Mouse (Mus musculus) adrenal gland, adult (tissue): ENCODE measurements at regions not wholly inside any gene's neighbourhood (a gene's known extent, or its start where the extent isn't known, plus 50 kb on each side); places are given as distances from the start of the nearest gene placed in this dataset.

Source experiments
- DNase-seq, 2 experiments: peaks; one replicate each; pipeline ENCODE4 v3.0.0; 2022 to 2023; ENCODE audit warnings: low spot score in 1 of 2; ENCODE audit not compliant: inconsistent age in 2 of 2

- no peak for DNase-seq
Measured at GRCm38 (mm10) chr16:95057596-95057995, 60.1 kb upstream of the Kcnj6 start.

GRCm38 (mm10) chr16:95064423-95064822 lies 66.9 kb upstream of the Kcnj6 start:
- DNase-seq: no peak

- no peak for DNase-seq
Measured at GRCm38 (mm10) chr16:95066687-95067086, 69.2 kb upstream of the Kcnj6 start.

- no peak for DNase-seq
Measured at GRCm38 (mm10) chr16:95092471-95093221, 95.1 kb upstream of the Kcnj6 start.

GRCm38 (mm10) chr16:95093753-95094152 lies 96.3 kb upstream of the Kcnj6 start:
- peak; percentile 27 to 63 for DNase-seq

GRCm38 (mm10) chr16:95100954-95101353 lies 103.5 kb upstream of the Kcnj6 start:
- DNase-seq: peak; percentile 6 to 46

DNA sequence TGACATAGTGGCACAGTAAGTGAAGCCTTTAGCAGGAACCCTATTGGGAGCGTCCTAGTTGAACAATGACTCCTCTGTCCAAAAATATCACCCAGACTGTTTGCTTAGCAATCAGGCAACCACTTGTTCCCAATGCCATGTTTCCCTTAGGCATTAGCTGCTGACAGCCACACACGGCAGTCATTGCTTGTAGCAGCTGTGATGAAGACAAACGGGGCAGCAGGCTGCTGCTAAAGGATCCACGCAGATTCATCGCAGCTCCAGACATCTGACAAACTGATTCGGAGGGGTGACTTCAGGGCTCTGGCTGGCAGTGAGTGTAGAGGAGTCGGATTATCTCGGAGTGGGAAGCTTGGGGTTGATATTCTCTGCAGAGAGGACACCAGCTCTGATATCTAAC lies 120.0 kb upstream of the Kcnj6 start:
- DNase-seq: no peak

DNA sequence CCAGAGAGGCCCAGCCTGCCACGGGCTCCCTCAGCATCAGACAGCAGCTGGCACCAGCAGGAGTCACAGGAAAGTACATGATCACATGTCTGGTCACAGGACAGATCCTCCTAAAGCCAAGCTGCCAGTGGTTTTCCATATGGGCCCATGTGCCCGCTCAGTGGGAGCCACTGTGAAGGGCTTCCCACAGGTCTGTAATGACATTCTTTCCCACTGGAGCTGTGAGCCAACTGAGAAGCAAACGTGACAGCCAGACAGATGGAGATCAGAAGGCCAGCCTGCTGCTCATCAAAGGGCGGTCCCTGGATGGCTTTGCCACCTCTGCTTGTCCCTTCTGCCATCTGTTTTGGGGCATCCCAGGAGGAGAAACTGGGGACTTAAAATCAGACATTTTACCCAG lies 121.8 kb upstream of the Kcnj6 start:
- DNase-seq: no peak

DNA sequence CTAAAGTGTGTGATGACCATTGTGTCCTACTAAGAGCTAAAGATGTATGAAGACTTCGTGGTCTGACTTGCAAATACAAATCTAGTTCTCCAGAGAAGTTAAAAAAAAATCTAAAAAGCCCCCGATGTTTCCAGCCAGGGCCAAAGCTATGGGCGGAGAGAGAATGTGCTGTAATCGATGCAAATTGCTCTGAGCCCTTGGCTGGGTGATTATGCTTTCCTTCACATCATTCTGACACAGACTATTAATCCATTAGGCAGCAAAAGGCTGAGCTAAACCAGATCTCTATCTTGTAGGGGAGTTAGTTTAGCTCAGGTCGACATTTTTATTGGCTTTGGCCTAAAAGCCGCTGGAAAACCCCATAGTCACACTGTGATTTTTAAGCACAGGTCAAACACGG lies 124.5 kb upstream of the Kcnj6 start:
- DNase-seq: no peak

GRCm38 (mm10) chr16:95127616-95128015 lies 129.7 kb upstream of the Kcnj15 start:
- DNase-seq: no peak

- no peak for DNase-seq
Measured at GRCm38 (mm10) chr16:95131815-95132214, 125.5 kb upstream of the Kcnj15 start.

GRCm38 (mm10) chr16:95138809-95139208 lies 118.5 kb upstream of the Kcnj15 start:
- no peak for DNase-seq

DNA sequence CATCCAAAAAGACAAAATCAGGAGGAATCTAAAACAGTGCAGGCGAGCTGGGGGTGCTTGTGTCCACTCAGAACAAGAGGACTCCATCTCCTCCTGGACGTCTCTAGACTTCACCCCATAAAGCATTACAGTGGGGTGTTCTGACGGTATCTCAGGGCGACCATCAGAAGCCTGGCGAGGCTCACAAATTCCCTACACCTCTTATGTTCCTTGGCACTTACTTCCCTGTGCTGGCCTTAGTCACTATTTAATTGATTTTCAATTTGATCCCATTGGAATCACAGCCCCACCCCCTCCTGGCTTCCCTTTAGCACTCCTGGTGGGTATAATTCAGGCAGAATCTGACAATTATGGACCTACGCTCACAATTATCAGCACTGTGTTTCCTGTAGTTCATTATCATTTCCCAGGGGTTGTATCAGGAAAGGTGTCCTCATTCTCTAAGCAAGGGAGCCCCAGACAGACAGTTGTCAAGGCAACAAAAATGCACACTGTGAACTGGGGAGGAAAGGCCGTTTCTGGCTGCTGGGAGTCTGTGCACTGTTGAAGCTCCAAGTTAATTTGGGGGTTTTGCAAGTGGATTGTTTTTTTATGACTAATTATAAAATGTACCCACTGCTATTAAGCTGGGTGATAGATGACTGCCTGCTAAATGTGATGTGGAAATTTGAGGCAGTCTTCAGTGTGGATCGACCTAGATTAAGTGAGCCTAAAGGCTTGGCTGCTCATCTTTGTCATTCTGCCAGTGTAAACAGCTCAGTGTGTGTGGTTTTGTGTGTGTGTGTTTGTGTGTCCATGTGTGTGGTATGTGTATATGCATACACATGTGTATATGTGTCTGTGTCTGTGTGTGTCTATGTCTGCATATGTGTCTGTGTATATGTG lies 115.6 kb upstream of the Kcnj15 start:
- DNase-seq: no peak

DNA sequence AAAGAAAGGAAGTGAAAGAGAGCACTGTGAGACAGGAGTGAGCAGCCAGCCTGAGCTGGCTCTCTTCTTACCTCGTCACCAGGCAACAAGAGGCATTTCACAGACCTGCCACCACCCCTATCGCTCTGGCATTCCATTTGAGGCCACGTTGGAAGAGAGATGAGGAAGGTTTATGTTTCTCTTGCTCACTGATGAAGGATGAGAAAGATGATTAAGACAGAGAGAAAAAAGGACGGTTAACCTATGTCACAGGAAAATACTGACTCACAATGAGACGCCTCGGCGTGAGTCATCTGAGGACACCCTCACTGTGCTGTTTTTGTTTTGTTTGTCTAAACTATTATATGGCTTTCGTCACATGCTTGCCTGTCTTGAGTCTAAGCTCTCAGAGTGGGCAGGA lies 106.9 kb upstream of the Kcnj15 start:
- DNase-seq: no peak

- no peak for DNase-seq
Measured at GRCm38 (mm10) chr16:95151499-95151898, 105.9 kb upstream of the Kcnj15 start.

DNA sequence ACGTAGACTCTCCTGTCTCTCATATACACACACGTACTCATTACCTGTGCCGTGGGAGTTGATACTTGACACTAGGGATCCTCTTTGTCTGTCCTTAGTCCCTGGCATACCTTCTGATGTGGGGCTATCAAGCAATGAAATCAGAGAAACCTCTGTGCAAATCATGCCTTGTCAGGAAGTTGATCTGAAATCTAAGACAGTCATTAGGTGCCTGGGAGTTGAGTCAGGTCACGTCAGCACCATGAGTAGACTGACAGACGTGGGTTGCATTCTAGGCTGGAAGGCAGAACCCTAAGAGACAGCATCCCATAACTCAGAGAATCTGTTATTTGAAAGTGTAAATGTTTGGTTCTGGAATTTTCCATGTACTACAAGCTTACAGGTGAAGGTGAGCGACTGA lies 105.4 kb upstream of the Kcnj15 start:
- no peak for DNase-seq

DNA sequence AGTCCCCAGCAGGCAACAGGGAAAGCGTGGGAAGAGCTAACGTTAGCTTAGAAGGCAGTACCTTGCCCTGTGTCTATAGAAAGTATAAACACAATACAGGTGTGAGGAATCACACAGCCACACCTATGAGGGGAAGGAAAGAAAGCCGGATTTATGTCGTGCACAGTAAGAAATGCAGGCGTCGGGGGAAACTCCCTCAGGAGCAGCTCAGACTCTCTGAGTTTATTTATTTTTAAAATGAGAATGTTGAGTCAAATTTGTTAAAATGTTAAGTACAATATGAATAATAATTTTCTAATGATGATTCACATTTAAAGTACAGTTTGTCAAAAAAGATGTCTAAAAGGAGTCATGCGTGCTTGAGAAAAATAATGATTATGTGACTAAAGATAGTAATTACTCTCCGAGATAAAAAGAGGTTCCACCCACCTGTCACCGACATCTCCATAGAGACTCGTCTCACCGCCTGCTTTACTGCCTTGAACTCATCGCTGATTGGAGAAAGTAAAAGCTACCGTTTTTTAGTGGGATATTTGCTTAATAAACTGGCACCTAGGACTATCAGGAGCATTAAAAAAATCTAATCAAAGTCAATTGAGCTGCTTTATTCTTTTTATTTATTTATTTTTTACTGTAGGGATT lies 104.5 kb upstream of the Kcnj15 start:
- DNase-seq: no peak

DNA sequence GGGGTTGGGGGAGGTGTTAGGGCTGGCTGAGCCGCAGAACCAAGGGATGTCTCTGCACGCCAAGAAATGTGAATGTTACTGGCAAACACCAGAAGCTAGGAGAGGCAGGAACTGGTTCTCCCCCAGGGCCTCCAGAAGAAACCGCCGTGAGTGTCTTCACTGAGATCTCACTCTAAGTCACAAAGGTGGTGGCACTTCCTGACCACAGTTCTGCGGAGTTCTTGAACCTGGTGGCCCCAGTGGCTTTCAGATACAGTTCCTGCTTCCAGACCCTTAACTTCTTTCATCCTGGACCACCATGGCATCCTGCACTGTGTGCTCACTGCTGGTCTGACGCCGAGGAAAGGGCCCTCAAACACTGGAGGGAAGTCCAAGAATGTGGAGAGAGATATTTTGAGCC lies 89.0 kb upstream of the Kcnj15 start:
- no peak for DNase-seq

DNA sequence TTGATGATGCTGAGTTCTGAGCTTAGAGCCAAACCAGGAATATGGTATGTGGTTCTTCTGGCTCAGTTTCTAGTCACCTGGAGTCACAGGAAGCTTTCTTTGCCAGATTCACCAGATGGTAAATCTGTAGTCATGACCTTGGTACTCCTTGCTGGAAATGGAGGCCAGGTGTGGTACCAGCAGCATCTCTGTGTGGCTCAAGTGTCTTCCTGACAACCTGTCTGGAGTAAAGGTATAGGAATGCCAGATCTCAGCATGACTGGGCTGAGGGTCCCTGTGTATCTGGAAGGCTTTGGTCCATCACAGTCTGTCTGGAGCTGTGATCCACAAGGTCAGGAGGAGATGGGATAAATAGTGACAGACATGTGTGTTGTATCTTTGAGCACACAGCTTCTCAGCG lies 88.0 kb upstream of the Kcnj15 start:
- DNase-seq: no peak

GRCm38 (mm10) chr16:95180562-95180961 lies 76.8 kb upstream of the Kcnj15 start:
- no peak for DNase-seq

DNA sequence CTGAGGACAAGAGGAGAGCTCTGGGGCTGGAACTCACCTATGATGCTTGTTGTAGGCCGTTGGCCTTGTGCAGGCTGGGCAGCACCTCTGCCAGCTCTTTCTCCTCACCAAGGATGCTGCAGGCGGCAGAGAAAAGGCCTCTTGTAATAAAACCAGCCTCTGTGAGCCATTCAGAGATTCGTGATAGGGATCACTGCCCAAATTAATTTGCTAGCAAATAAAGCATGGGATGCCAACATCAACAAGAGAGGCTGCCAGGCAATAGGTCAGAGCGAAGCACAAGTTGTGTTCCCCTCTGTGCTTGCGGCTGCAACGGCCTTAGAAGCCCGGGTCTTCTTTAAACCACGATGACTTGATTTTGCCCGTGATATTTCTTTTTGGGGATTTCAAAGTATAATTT lies 72.0 kb upstream of the Kcnj15 start:
- DNase-seq: no peak

- no peak for DNase-seq
Measured at GRCm38 (mm10) chr16:95189114-95189513, 68.2 kb upstream of the Kcnj15 start.
